Mouse (Mus musculus): ENCODE measurements around the gene H1foo. TPM values are rescaled to one million over a fixed set of nuclear protein-coding genes. Genes with fewer than 3 reads are reported as not detected.

Gene H1foo
- total RNA-seq, 1 experiment from 2014 or later: not detected

GRCm38 (mm10) chr6:115961743-115962142 is 17.0 kb downstream of the H1foo start:
- no peak for DNase-seq

GRCm38 (mm10) chr6:115962439-115963085 is 17.8 kb downstream of the H1foo start:
- DNase-seq: no peak

GRCm38 (mm10) chr6:115963656-115964055 is 18.9 kb downstream of the H1foo start:
- DNase-seq: no peak

- no peak for DNase-seq
Measured at GRCm38 (mm10) chr6:115966227-115966966, 21.7 kb downstream of the H1foo start.

- DNase-seq: no peak
Measured at GRCm38 (mm10) chr6:115967291-115967880, 22.6 kb downstream of the H1foo start.

- no peak for DNase-seq
Measured at GRCm38 (mm10) chr6:115968086-115968485, 23.3 kb downstream of the H1foo start.

- no peak for DNase-seq
Measured at GRCm38 (mm10) chr6:115968700-115969099, 24.0 kb downstream of the H1foo start.

- no peak for DNase-seq
Measured at GRCm38 (mm10) chr6:115969103-115969502, 24.4 kb downstream of the H1foo start.

GRCm38 (mm10) chr6:115969952-115970351 is 25.2 kb downstream of the H1foo start:
- DNase-seq: no peak

GRCm38 (mm10) chr6:115971273-115972060 is 26.7 kb downstream of the H1foo start:
- DNase-seq: no peak

GRCm38 (mm10) chr6:115972083-115972764 is 27.5 kb downstream of the H1foo start:
- DNase-seq: no peak

GRCm38 (mm10) chr6:115973139-115973875 is 28.6 kb downstream of the H1foo start:
- DNase-seq: no peak

GRCm38 (mm10) chr6:115973881-115974662 is 29.3 kb downstream of the H1foo start:
- DNase-seq: no peak

GRCm38 (mm10) chr6:115975606-115976005 is 30.9 kb downstream of the H1foo start:
- DNase-seq: peak; percentile 64

- DNase-seq: peak; percentile 62
Measured at GRCm38 (mm10) chr6:115977810-115978209, 33.1 kb downstream of the H1foo start.

GRCm38 (mm10) chr6:115978596-115978995 is 33.9 kb downstream of the H1foo start:
- no peak for DNase-seq

- no peak for DNase-seq
Measured at GRCm38 (mm10) chr6:115982889-115983288, 38.2 kb downstream of the H1foo start.

GRCm38 (mm10) chr6:115983306-115984038 is 38.7 kb downstream of the H1foo start:
- DNase-seq: no peak

GRCm38 (mm10) chr6:115984580-115984979 is 39.8 kb downstream of the H1foo start:
- DNase-seq: no peak

- DNase-seq: peak; percentile 51
Measured at GRCm38 (mm10) chr6:115985622-115986021, 40.9 kb downstream of the H1foo start.

Measured in adrenal gland, postnatal 25 days (tissue).